In genomic region chr17:47140241-47140968, GRCm38 (mm10) we compare ENCODE assay signal across 8 mouse cellular contexts.
A peak's percentile ranks its signal among the peaks of the same experiment; 100 is the strongest.
DNase-seq lines count a peak whose midpoint lies in the region; ATAC-seq lines count a peak whose summit lies in the region.

No protein-coding gene starts in this region.

- peak; percentile 52 for ATAC-seq in forebrain, embryonic 12.5 days (ENCODE audit: low FRiP score)
- ATAC-seq in hindbrain, embryonic 15.5 days (ENCODE audit: low FRiP score, low read depth), result peak; percentile 29
- ATAC-seq in liver, embryonic 12.5 days, result peak; percentile 27
- ATAC-seq in neural tube, embryonic 11.5 days (ENCODE audit: insufficient read depth, low FRiP score, low TSS enrichment), result peak; percentile 69

- intact Hi-C loops in left cerebral cortex, postnatal 36 days (cut with DNase I), result loop anchor here (2.0 to 5.0 kb wide), 7 partner anchors 37 to 192 kb away; no protein-coding TSS in a partner anchor

- DNase-seq in left cerebral cortex, postnatal 36 days (ENCODE audit: low spot score in 2 of 2), result peak; percentile 55 to 64
- no peak for DNase-seq in left cerebral cortex, adult 11 months (ENCODE audit: low spot score)
- DNase-seq in adrenal gland, postnatal 36 days, result peak; percentile 76 to 83
- peak; percentile 79 for DNase-seq in neural tube, embryonic 11.5 days (ENCODE audit: low spot score)
- DNase-seq in thymus, postnatal 10 days (ENCODE audit: low spot score in 2 of 2), result peak; percentile 69 to 72

- under 1% methylated on average over 46 of the region's 53 CpGs for WGBS in forebrain, embryonic 12.5 days
- WGBS in hindbrain, embryonic 15.5 days, result 1% methylated on average over 33 of the region's 53 CpGs
- WGBS in liver, embryonic 12.5 days (ENCODE audit: insufficient replicate concordance), result under 1% methylated on average over 50 of the region's 53 CpGs
- under 1% methylated on average over 33 of the region's 53 CpGs for WGBS in neural tube, embryonic 11.5 days

- H3K36me3 ChIP-seq in forebrain, embryonic 12.5 days (replicated peaks), result no peaks in the 10 kb centered on the region
- H3K36me3 ChIP-seq in hindbrain, embryonic 15.5 days, result no peaks in the 10 kb centered on the region
- no peaks in the 10 kb centered on the region for H3K36me3 ChIP-seq in liver, embryonic 12.5 days
- no peaks in the 10 kb centered on the region for H3K36me3 ChIP-seq in neural tube, embryonic 11.5 days (ENCODE audit: control insufficient read depth, insufficient read depth, low read length)

- H3K4me2 ChIP-seq in forebrain, embryonic 12.5 days, result peak overlapping the region; percentile 85
- H3K4me2 ChIP-seq in hindbrain, embryonic 15.5 days, result peak overlapping the region; percentile 92
- H3K4me2 ChIP-seq in liver, embryonic 12.5 days, result peak overlapping the region; percentile 79
- H3K4me2 ChIP-seq in neural tube, embryonic 11.5 days (ENCODE audit: low read depth), result peak overlapping the region; percentile 68

- peak overlapping the region; percentile 100 for H3K27ac ChIP-seq in forebrain, embryonic 12.5 days
- peak overlapping the region; percentile 99 for H3K27ac ChIP-seq in hindbrain, embryonic 15.5 days (replicated peaks)
- H3K27ac ChIP-seq in liver, embryonic 12.5 days, result peak overlapping the region; percentile 77
- peak overlapping the region; percentile 89 for H3K27ac ChIP-seq in neural tube, embryonic 11.5 days (ENCODE audit: low read depth, low read length)

- no peaks in the 10 kb centered on the region for H3K9me3 ChIP-seq in forebrain, embryonic 12.5 days
- H3K9me3 ChIP-seq in hindbrain, embryonic 15.5 days, result no peaks in the 10 kb centered on the region
- H3K9me3 ChIP-seq in liver, embryonic 12.5 days (replicated peaks), result no peaks in the 10 kb centered on the region
- H3K9me3 ChIP-seq in neural tube, embryonic 11.5 days (ENCODE audit: control insufficient read depth, low read length), result no peaks in the 10 kb centered on the region

- H3K9ac ChIP-seq in forebrain, embryonic 12.5 days, result peak overlapping the region; percentile 83
- H3K9ac ChIP-seq in hindbrain, embryonic 15.5 days, result peak overlapping the region; percentile 97
- peak overlapping the region; percentile 59 for H3K9ac ChIP-seq in liver, embryonic 12.5 days
- H3K9ac ChIP-seq in neural tube, embryonic 11.5 days (ENCODE audit: low read length), result peak overlapping the region; percentile 73

- H3K4me1 ChIP-seq in forebrain, embryonic 12.5 days, result peaks cover 40% of the 10 kb centered on the region
- peaks cover 45% of the 10 kb centered on the region for H3K4me1 ChIP-seq in hindbrain, embryonic 15.5 days (replicated peaks)
- peaks cover 25% of the 10 kb centered on the region for H3K4me1 ChIP-seq in liver, embryonic 12.5 days
- peaks cover 3% of the 10 kb centered on the region for H3K4me1 ChIP-seq in neural tube, embryonic 11.5 days (ENCODE audit: control insufficient read depth, insufficient read depth, low read length)

- H3K27me3 ChIP-seq in forebrain, embryonic 12.5 days, result peaks cover 8% of the 10 kb centered on the region; the same call in 1 of the 2 replicates
- no peaks in the 10 kb centered on the region for H3K27me3 ChIP-seq in hindbrain, embryonic 15.5 days
- peaks cover 54% of the 10 kb centered on the region for H3K27me3 ChIP-seq in liver, embryonic 12.5 days (replicated peaks)
- no peaks in the 10 kb centered on the region for H3K27me3 ChIP-seq in neural tube, embryonic 11.5 days (ENCODE audit: control insufficient read depth, insufficient read depth, low read length)

- H3K4me3 ChIP-seq in forebrain, embryonic 12.5 days (replicated peaks), result peak overlapping the region; percentile 66
- peak overlapping the region; percentile 68 for H3K4me3 ChIP-seq in hindbrain, embryonic 15.5 days
- peak overlapping the region; percentile 58 for H3K4me3 ChIP-seq in liver, embryonic 12.5 days
- peak overlapping the region; percentile 60 for H3K4me3 ChIP-seq in neural tube, embryonic 11.5 days (ENCODE audit: low read depth, low read length)
